Mouse (Mus musculus) heart, embryonic 12.5 days (tissue): Measurements from ENCODE around the gene Nudt16l1. TPM values are rescaled to one million over a fixed set of nuclear protein-coding genes. Genes with fewer than 3 reads are reported as not detected.

Experiments
- ATAC-seq: fragments of 200-750 bp; cut with Nextera tagmentation; 2 replicates; pipeline ENCODE4 v1.8.0; 2017; ENCODE audit warnings: moderate TSS enrichment, moderate library complexity; ENCODE audit not compliant: insufficient number of reproducible peaks, low FRiP score
- H3K27ac ChIP-seq: fragments of 300-500 bp; sonication (generic); 2 replicates; pipeline ENCODE4 v1.5.1; 2016; ENCODE audit warnings: mild to moderate bottlenecking, moderate library complexity; ENCODE audit not compliant: poor library complexity, severe bottlenecking
- H3K27me3 ChIP-seq: fragments of 300-500 bp; sonication (generic); replicated peaks from 2 replicates; pipeline ENCODE4 v1.6.1; 2016; ENCODE audit warnings: mild to moderate bottlenecking, moderate library complexity
- H3K36me3 ChIP-seq: fragments of 300-500 bp; sonication (generic); 2 replicates; pipeline ENCODE4 v1.6.1; 2016; ENCODE audit warnings: mild to moderate bottlenecking, moderate library complexity
- H3K4me1 ChIP-seq: fragments of 300-500 bp; sonication (generic); replicated peaks from 2 replicates; pipeline ENCODE4 v1.6.1; 2016; ENCODE audit warnings: mild to moderate bottlenecking
- H3K4me2 ChIP-seq: fragments of 300-500 bp; sonication (generic); 2 replicates; pipeline ENCODE4 v1.6.1; 2016; ENCODE audit warnings: mild to moderate bottlenecking, moderate library complexity
- H3K4me3 ChIP-seq: fragments of 300-500 bp; sonication (generic); 2 replicates; pipeline ENCODE4 v1.5.1; 2016; ENCODE audit warnings: mild to moderate bottlenecking
- H3K9ac ChIP-seq: fragments of 300-500 bp; sonication (generic); 2 replicates; pipeline ENCODE4 v1.6.1; 2016; ENCODE audit warnings: mild to moderate bottlenecking, moderate library complexity
- H3K9me3 ChIP-seq: fragments of 300-500 bp; sonication (generic); replicated peaks from 2 replicates; pipeline ENCODE4 v1.6.1; 2016; ENCODE audit warnings: mild to moderate bottlenecking, moderate library complexity
- WGBS: fragments of 180-500 bp; shearing (Covaris S2); methylation state at CpG from one replicate; pipeline ENCODE4 v1.1.7; 2016; 5-methylcytosine and 5-hydroxymethylcytosine counted together
- polyA plus RNA-seq: library from polyadenylated mRNA; unstranded; fragments of >200 nt; fragmentation: Nextera tagmentation; extraction: Ambion mirVana; gene quantifications from 2 replicates; pipeline ENCODE4 v1.2.1, GENCODE M21; 2016

The Nudt16l1 gene
- polyA plus RNA-seq, 1 experiment from 2014 or later: 92.3 TPM

- Histone ChIP-seq H3K4me1 (peaks cover 34% of the 10 kb centered on the region), H3K27me3 (no peaks in the 10 kb centered on the region), H3K27ac (no peak overlapping the region), H3K36me3 (peaks cover 19% of the 10 kb centered on the region), H3K9me3 (no peaks in the 10 kb centered on the region), H3K4me2 (no peak overlapping the region), H3K9ac (no peak overlapping the region), H3K4me3 (no peak overlapping the region)
- WGBS: 73% methylated on average over 6 of the region's 6 CpGs
- ATAC-seq: no peak
Observed at GRCm38 (mm10) chr16:4903491-4904102, 35.0 kb upstream of the Nudt16l1 start.

- Histone ChIP-seq H3K4me2 (no peak overlapping the region), H3K4me3 (no peak overlapping the region), H3K27me3 (no peaks in the 10 kb centered on the region), H3K36me3 (peaks cover 32% of the 10 kb centered on the region), H3K4me1 (peaks cover 33% of the 10 kb centered on the region), H3K9me3 (no peaks in the 10 kb centered on the region), H3K9ac (no peak overlapping the region), H3K27ac (no peak overlapping the region)
- 83% methylated on average over 3 of the region's 3 CpGs for WGBS
- no peak for ATAC-seq
Observed at GRCm38 (mm10) chr16:4904878-4905277, 33.7 kb upstream of the Nudt16l1 start.

GRCm38 (mm10) chr16:4905591-4905990, 33.0 kb upstream of the Nudt16l1 start:
- Histone ChIP-seq H3K4me3 (no peak overlapping the region), H3K4me1 (peaks cover 30% of the 10 kb centered on the region), H3K27me3 (no peaks in the 10 kb centered on the region), H3K4me2 (no peak overlapping the region), H3K9ac (0 out of 2 replicates have a peak overlapping the region, but pooled peaks have one; percentile 28), H3K27ac (no peak overlapping the region), H3K36me3 (peaks cover 37% of the 10 kb centered on the region), H3K9me3 (no peaks in the 10 kb centered on the region)
- WGBS: 43% methylated on average over 1 of the region's 1 CpGs
- no peak for ATAC-seq

- H3K9me3 ChIP-seq: no peaks in the 10 kb centered on the region
- no peak for ATAC-seq
- peaks cover 23% of the 10 kb centered on the region for H3K4me1 ChIP-seq
- H3K27ac ChIP-seq: no peak overlapping the region
- H3K27me3 ChIP-seq: no peaks in the 10 kb centered on the region
- H3K4me2 ChIP-seq: no peak overlapping the region
- peaks cover 41% of the 10 kb centered on the region for H3K36me3 ChIP-seq
- no peak overlapping the region for H3K4me3 ChIP-seq
- no peak overlapping the region for H3K9ac ChIP-seq
Observed at GRCm38 (mm10) chr16:4906559-4906958, 32.0 kb upstream of the Nudt16l1 start.

- Histone ChIP-seq H3K27ac (no peak overlapping the region), H3K4me3 (no peak overlapping the region), H3K27me3 (no peaks in the 10 kb centered on the region), H3K9me3 (no peaks in the 10 kb centered on the region), H3K36me3 (peaks cover 50% of the 10 kb centered on the region), H3K4me2 (no peak overlapping the region), H3K4me1 (peaks cover 18% of the 10 kb centered on the region), H3K9ac (no peak overlapping the region)
- ATAC-seq: no peak
- WGBS: 77% methylated on average over 2 of the region's 2 CpGs
Observed at GRCm38 (mm10) chr16:4907386-4907785, 31.2 kb upstream of the Nudt16l1 start.

- 62% methylated on average over 4 of the region's 5 CpGs for WGBS
- no peaks in the 10 kb centered on the region for H3K27me3 ChIP-seq
- peaks cover 24% of the 10 kb centered on the region for H3K4me1 ChIP-seq
- no peak for ATAC-seq
- H3K27ac ChIP-seq: no peak overlapping the region
- H3K9me3 ChIP-seq: no peaks in the 10 kb centered on the region
- H3K9ac ChIP-seq: no peak overlapping the region
- peaks cover 55% of the 10 kb centered on the region for H3K36me3 ChIP-seq
- H3K4me3 ChIP-seq: no peak overlapping the region
- H3K4me2 ChIP-seq: no peak overlapping the region
Observed at GRCm38 (mm10) chr16:4907972-4908371, 30.6 kb upstream of the Nudt16l1 start.

GRCm38 (mm10) chr16:4909745-4910144, 28.8 kb upstream of the Nudt16l1 start:
- H3K36me3 ChIP-seq: peaks cover 69% of the 10 kb centered on the region
- H3K27me3 ChIP-seq: no peaks in the 10 kb centered on the region
- H3K27ac ChIP-seq: no peak overlapping the region
- WGBS: 98% methylated on average over 2 of the region's 2 CpGs
- no peak overlapping the region for H3K4me2 ChIP-seq
- no peaks in the 10 kb centered on the region for H3K9me3 ChIP-seq
- no peak overlapping the region for H3K4me3 ChIP-seq
- no peak for ATAC-seq
- H3K4me1 ChIP-seq: peaks cover 23% of the 10 kb centered on the region
- H3K9ac ChIP-seq: no peak overlapping the region

GRCm38 (mm10) chr16:4910758-4911157, 27.8 kb upstream of the Nudt16l1 start:
- WGBS: 93% methylated on average over 8 of the region's 8 CpGs
- Histone ChIP-seq H3K4me2 (no peak overlapping the region), H3K4me3 (no peak overlapping the region), H3K9me3 (no peaks in the 10 kb centered on the region), H3K9ac (no peak overlapping the region), H3K27me3 (no peaks in the 10 kb centered on the region), H3K4me1 (peaks cover 21% of the 10 kb centered on the region), H3K27ac (no peak overlapping the region), H3K36me3 (peaks cover 76% of the 10 kb centered on the region)
- ATAC-seq: no peak

GRCm38 (mm10) chr16:4912074-4912648, 26.4 kb upstream of the Nudt16l1 start:
- ATAC-seq: no peak
- no peak overlapping the region for H3K27ac ChIP-seq
- 76% methylated on average over 10 of the region's 10 CpGs for WGBS
- peaks cover 23% of the 10 kb centered on the region for H3K4me1 ChIP-seq
- H3K9ac ChIP-seq: no peak overlapping the region
- H3K27me3 ChIP-seq: no peaks in the 10 kb centered on the region
- peaks cover 87% of the 10 kb centered on the region for H3K36me3 ChIP-seq
- no peak overlapping the region for H3K4me3 ChIP-seq
- H3K9me3 ChIP-seq: no peaks in the 10 kb centered on the region
- H3K4me2 ChIP-seq: no peak overlapping the region

- WGBS: 59% methylated on average over 11 of the region's 11 CpGs
- H3K4me2 ChIP-seq: peak overlapping the region; percentile 22; the same call in 1 of the 2 replicates
- ATAC-seq: peak; percentile 15; the same call in 1 of the 2 replicates
- H3K27me3 ChIP-seq: no peaks in the 10 kb centered on the region
- no peak overlapping the region for H3K4me3 ChIP-seq
- peak overlapping the region; percentile 69 for H3K27ac ChIP-seq
- peak overlapping the region; percentile 37; the same call in 1 of the 2 replicates for H3K9ac ChIP-seq
- no peaks in the 10 kb centered on the region for H3K9me3 ChIP-seq
- peaks cover 23% of the 10 kb centered on the region for H3K4me1 ChIP-seq
- peaks cover 88% of the 10 kb centered on the region for H3K36me3 ChIP-seq
Observed at GRCm38 (mm10) chr16:4912907-4913782, 25.4 kb upstream of the Nudt16l1 start.
